Mouse (Mus musculus): ENCODE results near the gene Mtmr4. TPM values are rescaled to one million over a fixed set of nuclear protein-coding genes. Genes with fewer than 3 reads are reported as not detected.

Mtmr4 gene
- polyA plus RNA-seq, 1 experiment from 2014 or later = 14.3 TPM

DNA sequence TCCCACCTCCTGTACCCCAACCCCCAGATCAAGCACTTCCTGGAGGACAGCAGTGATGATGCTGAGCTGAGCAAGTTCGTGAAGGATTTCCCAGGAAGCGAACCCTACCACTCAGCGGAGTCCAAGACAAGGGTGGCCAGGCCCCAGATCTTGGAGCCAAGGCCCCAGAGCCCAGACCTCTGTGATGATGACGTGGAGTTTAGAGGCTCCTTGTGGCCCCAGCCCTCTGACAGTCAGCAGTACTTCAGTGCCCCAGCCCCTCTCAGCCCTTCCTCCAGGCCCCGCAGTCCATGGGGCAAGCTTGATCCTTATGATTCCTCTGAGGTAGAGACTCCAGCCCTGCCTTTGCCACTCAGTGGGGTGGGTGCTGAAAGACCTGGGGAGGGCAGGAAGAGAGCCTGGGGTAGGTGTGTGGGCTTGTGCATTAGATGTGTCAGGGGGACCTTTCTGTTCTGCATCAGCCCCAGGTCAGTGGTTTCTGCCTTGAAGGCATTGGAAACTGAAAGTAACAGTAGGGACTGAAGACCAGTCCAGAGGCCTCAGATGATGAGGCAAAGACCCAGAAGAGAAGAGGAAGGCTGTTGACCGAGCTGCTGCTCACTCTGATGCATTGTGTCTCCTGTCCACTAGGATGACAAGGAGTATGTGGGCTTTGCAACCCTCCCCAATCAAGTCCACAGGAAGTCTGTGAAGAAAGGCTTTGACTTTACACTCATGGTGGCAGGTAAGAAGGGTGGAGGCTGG is 8.5 kb upstream of the Mtmr4 start:
- Histone ChIP-seq H3K4me3 (ENCODE audit: control insufficient read depth in 1 of 2, insufficient read depth in 1 of 2, low read depth in 1 of 2, low read length in 2 of 2) (no peak overlapping the region), H3K9ac (ENCODE audit: low read length) (no peak overlapping the region), H3K36me3 (ENCODE audit: control insufficient read depth, insufficient read depth, low read length) (no peaks in the 10 kb centered on the region), H3K4me1 (ENCODE audit: control insufficient read depth in 2 of 2, insufficient read depth in 2 of 2, low read length in 2 of 2) (peaks cover 3 to 18% of the 10 kb centered on the region in 2 experiments; a peak in 3 of 4 replicates), H3K4me2 (ENCODE audit: low read length) (no peak overlapping the region), H3K27me3 (ENCODE audit: control insufficient read depth, insufficient read depth, low read length) (no peaks in the 10 kb centered on the region), H3K27ac (replicated peaks in 1 of 2; ENCODE audit: control insufficient read depth in 1 of 2, insufficient read depth in 1 of 2, low read depth in 2 of 2, low read length in 2 of 2) (no peak overlapping the region), H3K9me3 (ENCODE audit: control insufficient read depth, low read length) (no peaks in the 10 kb centered on the region)
- WGBS = 80% methylated on average over 6 of the region's 6 CpGs
- no peak for ATAC-seq (ENCODE audit: insufficient number of reproducible peaks, insufficient read depth, low FRiP score, low read depth)

DNA sequence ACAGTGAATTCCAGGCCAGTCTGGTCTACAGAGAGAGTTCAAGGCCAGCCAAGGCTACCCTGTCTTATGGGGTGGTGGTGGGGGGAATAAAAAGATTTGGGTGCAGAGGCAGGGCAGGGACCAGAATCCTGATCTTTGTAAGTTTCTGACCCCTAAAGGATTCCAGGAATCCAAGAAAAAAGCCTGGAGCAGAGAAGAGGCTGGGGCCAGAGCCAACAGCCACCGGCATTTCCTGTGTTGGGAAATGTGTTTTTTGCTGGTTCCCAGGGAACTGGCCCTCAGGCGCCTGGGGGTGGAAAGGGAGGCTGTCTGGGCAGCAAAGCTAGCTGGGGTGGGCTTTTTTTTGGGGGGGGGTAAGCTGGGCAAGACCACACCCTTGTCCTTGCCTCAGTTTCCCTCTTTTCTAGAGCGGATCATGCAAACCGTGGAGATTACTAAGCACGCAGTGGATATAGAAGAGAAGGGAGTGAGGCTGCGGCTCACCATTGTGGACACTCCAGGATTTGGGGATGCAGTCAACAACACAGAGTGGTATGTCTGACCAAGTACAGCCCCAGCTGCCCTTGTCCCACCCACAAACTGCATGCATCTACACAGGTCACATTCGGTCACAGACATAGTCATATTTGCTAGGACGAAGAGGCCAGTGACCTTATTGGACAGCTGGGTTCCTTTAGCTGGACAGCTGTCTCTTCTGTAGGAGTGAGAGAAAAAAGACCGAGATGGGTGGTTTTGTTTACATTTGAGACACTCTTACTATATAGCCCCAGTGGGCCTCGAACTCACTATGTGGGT is 7.1 kb upstream of the Mtmr4 start:
- H3K36me3 ChIP-seq (ENCODE audit: control insufficient read depth, insufficient read depth, low read length) = no peaks in the 10 kb centered on the region
- H3K9me3 ChIP-seq (ENCODE audit: control insufficient read depth, low read length) = no peaks in the 10 kb centered on the region
- no peak overlapping the region for H3K4me3 ChIP-seq (ENCODE audit: control insufficient read depth in 1 of 2, insufficient read depth in 1 of 2, low read depth in 1 of 2, low read length in 2 of 2)
- ATAC-seq (ENCODE audit: insufficient number of reproducible peaks, insufficient read depth, low FRiP score, low read depth) = no peak
- no peak overlapping the region for H3K9ac ChIP-seq (ENCODE audit: low read length)
- 75% methylated on average over 10 of the region's 10 CpGs for WGBS
- H3K4me2 ChIP-seq (ENCODE audit: low read length) = no peak overlapping the region
- H3K4me1 ChIP-seq (ENCODE audit: control insufficient read depth in 2 of 2, insufficient read depth in 2 of 2, low read length in 2 of 2) = peaks cover 4 to 12% of the 10 kb centered on the region in 2 experiments; a peak in 3 of 4 replicates
- peak overlapping the region; percentile 32 to 61; a peak in 3 of 4 replicates for H3K27ac ChIP-seq (replicated peaks in 1 of 2; ENCODE audit: control insufficient read depth in 1 of 2, insufficient read depth in 1 of 2, low read depth in 2 of 2, low read length in 2 of 2)
- no peaks in the 10 kb centered on the region for H3K27me3 ChIP-seq (ENCODE audit: control insufficient read depth, insufficient read depth, low read length)

DNA sequence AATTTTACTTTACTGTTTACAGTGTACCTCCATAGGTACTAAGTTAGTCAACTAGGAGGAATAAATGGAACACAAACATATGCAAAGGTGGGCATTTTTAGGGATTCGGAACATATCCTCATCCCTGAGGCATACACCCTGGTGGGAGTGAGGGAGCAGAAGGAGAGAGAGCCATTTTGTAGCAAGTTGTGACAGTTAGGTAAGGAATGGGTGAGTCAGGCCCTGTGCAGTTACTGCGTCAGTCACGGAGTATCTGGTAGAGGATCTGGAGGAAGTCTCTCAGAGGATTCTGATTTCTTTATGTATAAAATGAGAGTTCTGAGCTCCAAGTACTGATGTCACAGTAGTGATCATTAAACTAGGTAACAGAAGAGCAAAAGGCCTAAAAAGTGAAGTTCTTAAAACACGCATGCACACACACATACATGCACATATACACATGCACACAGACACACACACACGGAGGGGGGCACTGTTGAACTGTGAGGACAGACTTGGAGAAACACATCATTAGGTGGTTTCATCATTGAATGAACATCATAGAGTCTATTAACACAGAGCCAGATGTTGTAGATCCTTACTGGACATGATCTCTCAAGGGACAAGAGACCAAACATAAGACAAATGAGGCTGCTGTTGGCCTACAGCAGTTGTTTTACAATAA is 4.6 kb upstream of the Mtmr4 start:
- no peak for ATAC-seq (ENCODE audit: insufficient number of reproducible peaks, insufficient read depth, low FRiP score, low read depth)
- 93% methylated on average over 5 of the region's 5 CpGs for WGBS
- no peaks in the 10 kb centered on the region for H3K27me3 ChIP-seq (ENCODE audit: control insufficient read depth, insufficient read depth, low read length)
- H3K9me3 ChIP-seq (ENCODE audit: control insufficient read depth, low read length) = no peaks in the 10 kb centered on the region
- H3K4me2 ChIP-seq (ENCODE audit: low read length) = no peak overlapping the region
- H3K4me3 ChIP-seq (ENCODE audit: control insufficient read depth in 1 of 2, insufficient read depth in 1 of 2, low read depth in 1 of 2, low read length in 2 of 2) = no peak overlapping the region
- no peaks in the 10 kb centered on the region for H3K36me3 ChIP-seq (ENCODE audit: control insufficient read depth, insufficient read depth, low read length)
- H3K4me1 ChIP-seq (ENCODE audit: control insufficient read depth in 2 of 2, insufficient read depth in 2 of 2, low read length in 2 of 2) = peaks cover 6 to 16% of the 10 kb centered on the region in 2 experiments
- no peak overlapping the region for H3K27ac ChIP-seq (replicated peaks in 1 of 2; ENCODE audit: control insufficient read depth in 1 of 2, insufficient read depth in 1 of 2, low read depth in 2 of 2, low read length in 2 of 2)
- H3K9ac ChIP-seq (ENCODE audit: low read length) = no peak overlapping the region

DNA sequence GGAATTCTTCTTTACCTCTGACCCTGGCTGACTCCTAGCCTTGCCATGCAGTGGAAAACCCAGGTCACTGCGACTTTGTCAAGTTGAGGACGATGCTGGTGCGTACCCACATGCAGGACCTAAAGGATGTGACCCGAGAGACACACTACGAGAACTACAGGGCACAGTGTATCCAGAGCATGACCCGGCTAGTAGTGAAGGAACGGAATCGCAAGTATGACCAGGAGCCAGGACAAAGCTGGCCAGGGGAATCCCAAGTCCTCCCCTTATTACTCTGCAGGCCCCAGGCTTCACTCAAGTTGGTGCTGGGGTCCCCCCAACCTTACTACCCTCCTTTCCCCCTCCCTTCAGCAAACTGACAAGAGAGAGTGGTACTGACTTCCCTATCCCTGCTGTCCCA is 2.4 kb upstream of the Mtmr4 start:
- ATAC-seq (ENCODE audit: insufficient number of reproducible peaks, insufficient read depth, low FRiP score, low read depth) = no peak
- peak overlapping the region; percentile 94 for H3K9ac ChIP-seq (ENCODE audit: low read length)
- WGBS = 87% methylated on average over 8 of the region's 8 CpGs

DNA sequence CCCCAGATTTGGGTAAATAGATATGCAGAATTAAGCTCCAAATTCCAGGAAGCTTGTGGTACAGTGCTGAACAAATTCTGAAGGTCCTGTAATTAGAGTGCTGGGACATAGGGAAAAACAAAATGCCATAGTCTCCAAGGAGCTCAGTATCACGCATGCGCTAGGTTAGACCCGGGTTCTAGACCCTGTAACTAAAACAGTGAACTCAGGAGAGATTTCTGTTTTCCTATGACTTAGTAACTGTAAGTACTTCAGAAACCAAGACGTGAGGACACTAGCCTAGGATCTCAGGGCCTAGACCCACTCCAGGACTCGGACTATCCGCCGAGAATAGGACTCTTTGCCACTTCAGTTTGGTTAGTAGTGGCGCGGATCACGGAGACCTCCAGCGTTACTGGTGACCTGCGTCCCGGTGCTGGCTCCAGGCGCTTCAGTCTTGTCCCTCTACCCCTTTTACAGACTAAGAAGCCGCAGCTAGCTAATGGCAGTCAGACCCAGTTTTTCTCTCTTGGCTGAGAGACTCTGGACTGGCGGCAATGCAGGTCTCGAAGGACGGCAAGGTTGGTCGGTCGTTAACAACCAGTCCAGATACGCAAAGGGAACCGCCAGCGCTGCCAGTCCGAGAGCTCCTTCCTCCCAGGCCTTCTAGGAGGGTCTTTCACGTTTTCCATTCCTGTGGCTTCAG is 979 bp upstream of the Mtmr4 start:
- H3K4me1 ChIP-seq (ENCODE audit: control insufficient read depth in 2 of 2, insufficient read depth in 2 of 2, low read length in 2 of 2) = peaks cover 18 to 34% of the 10 kb centered on the region in 2 experiments
- peaks cover 10% of the 10 kb centered on the region for H3K36me3 ChIP-seq (ENCODE audit: control insufficient read depth, insufficient read depth, low read length)
- H3K27ac ChIP-seq (replicated peaks in 1 of 2; ENCODE audit: control insufficient read depth in 1 of 2, insufficient read depth in 1 of 2, low read depth in 2 of 2, low read length in 2 of 2) = peak overlapping the region; percentile 95 to 96
- no peaks in the 10 kb centered on the region for H3K9me3 ChIP-seq (ENCODE audit: control insufficient read depth, low read length)
- H3K27me3 ChIP-seq (ENCODE audit: control insufficient read depth, insufficient read depth, low read length) = no peaks in the 10 kb centered on the region
- WGBS = 2% methylated on average over 25 of the region's 25 CpGs
- H3K4me3 ChIP-seq (ENCODE audit: control insufficient read depth in 1 of 2, insufficient read depth in 1 of 2, low read depth in 1 of 2, low read length in 2 of 2) = peak overlapping the region; percentile 86 to 92
- peak overlapping the region; percentile 87 for H3K4me2 ChIP-seq (ENCODE audit: low read length)
- peak overlapping the region; percentile 94 for H3K9ac ChIP-seq (ENCODE audit: low read length)
- ATAC-seq (ENCODE audit: insufficient number of reproducible peaks, insufficient read depth, low FRiP score, low read depth) = no peak

More for the DNA sequence above, 2.4 kb upstream of the Mtmr4 start:
- H3K4me2 ChIP-seq (ENCODE audit: low read length) = peak overlapping the region; percentile 87
- H3K4me1 ChIP-seq (ENCODE audit: control insufficient read depth in 2 of 2, insufficient read depth in 2 of 2, low read length in 2 of 2) = peaks cover 14 to 28% of the 10 kb centered on the region in 2 experiments
- no peaks in the 10 kb centered on the region for H3K27me3 ChIP-seq (ENCODE audit: control insufficient read depth, insufficient read depth, low read length)
- H3K9me3 ChIP-seq (ENCODE audit: control insufficient read depth, low read length) = no peaks in the 10 kb centered on the region
- H3K4me3 ChIP-seq (ENCODE audit: control insufficient read depth in 1 of 2, insufficient read depth in 1 of 2, low read depth in 1 of 2, low read length in 2 of 2) = no peak overlapping the region
- no peak overlapping the region for H3K27ac ChIP-seq (replicated peaks in 1 of 2; ENCODE audit: control insufficient read depth in 1 of 2, insufficient read depth in 1 of 2, low read depth in 2 of 2, low read length in 2 of 2)
- H3K36me3 ChIP-seq (ENCODE audit: control insufficient read depth, insufficient read depth, low read length) = peaks cover 10% of the 10 kb centered on the region

DNA sequence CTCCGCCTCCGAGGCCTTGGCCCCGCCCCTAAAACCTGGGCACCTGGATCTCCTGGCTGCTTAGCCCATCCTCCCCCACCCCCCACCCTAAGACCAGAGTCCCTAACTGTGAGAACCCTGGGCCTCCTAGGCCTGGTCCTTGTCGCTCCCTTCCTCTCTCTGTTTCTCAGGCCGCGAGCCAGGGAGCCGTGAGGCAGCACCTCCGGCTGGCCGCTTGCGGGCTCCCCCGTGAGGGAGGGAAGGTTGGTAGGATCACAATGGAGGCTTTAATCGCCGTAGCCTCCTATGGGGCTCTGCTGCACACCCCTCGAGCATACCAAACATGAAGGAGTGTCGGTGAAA is 363 bp downstream of the Mtmr4 start:
- no peaks in the 10 kb centered on the region for H3K27me3 ChIP-seq (ENCODE audit: control insufficient read depth, insufficient read depth, low read length)
- H3K9me3 ChIP-seq (ENCODE audit: control insufficient read depth, low read length) = no peaks in the 10 kb centered on the region
- H3K4me3 ChIP-seq (ENCODE audit: control insufficient read depth in 1 of 2, insufficient read depth in 1 of 2, low read depth in 1 of 2, low read length in 2 of 2) = peak overlapping the region; percentile 76 to 86
- peaks cover 18% of the 10 kb centered on the region for H3K36me3 ChIP-seq (ENCODE audit: control insufficient read depth, insufficient read depth, low read length)
- no peak for ATAC-seq (ENCODE audit: insufficient number of reproducible peaks, insufficient read depth, low FRiP score, low read depth)
- peak overlapping the region; percentile 84 for H3K9ac ChIP-seq (ENCODE audit: low read length)
- WGBS = under 1% methylated on average over 12 of the region's 15 CpGs
- peak overlapping the region; percentile 84 to 92 for H3K27ac ChIP-seq (replicated peaks in 1 of 2; ENCODE audit: control insufficient read depth in 1 of 2, insufficient read depth in 1 of 2, low read depth in 2 of 2, low read length in 2 of 2)
- H3K4me2 ChIP-seq (ENCODE audit: low read length) = peak overlapping the region; percentile 76
- peaks cover 23 to 43% of the 10 kb centered on the region in 2 experiments for H3K4me1 ChIP-seq (ENCODE audit: control insufficient read depth in 2 of 2, insufficient read depth in 2 of 2, low read length in 2 of 2)

All from heart, embryonic 14.5 days (tissue).